In the genomic region with DNA sequence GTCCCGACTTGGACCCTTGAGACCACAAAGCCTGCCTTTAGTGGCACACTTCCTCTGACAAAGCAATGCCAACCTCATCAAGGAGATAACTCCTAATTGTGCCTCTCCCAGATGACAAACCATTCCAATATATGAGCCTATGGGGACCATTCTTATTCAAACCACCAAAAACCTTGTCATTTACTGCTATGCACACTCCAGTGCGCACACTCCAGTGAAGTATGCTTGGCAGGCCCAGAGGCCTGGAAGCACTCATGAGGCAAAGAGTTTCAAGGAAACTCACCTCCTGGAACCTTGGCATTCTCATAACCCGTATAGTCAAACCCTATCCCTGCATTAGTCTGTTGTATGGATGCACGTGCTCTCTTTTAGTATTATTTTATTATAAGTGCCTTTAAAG, we compare ENCODE assay signal across 28 mouse cellular contexts.
DNase-seq lines count a peak whose midpoint lies in the region; ATAC-seq and TF ChIP-seq lines count a peak whose summit lies in the region.
"Had no signal": no experiment of that assay in that cellular context is flagged by ENCODE, and none has a peak within 500 bp of the region (broad histone marks: within the 10 kb centered on the region; RNA-seq: fewer than 3 reads in every experiment).

No protein-coding gene starts in this region.

- H3K9me3 ChIP-seq in lung, postnatal 0 days (ENCODE audit: low read length): no peaks in the 10 kb centered on the region
- H3K9me3 ChIP-seq in ES-Bruce4 (replicated peaks; ENCODE audit: control insufficient read depth, insufficient read depth, low read length, poor library complexity, severe bottlenecking): no peaks in the 10 kb centered on the region; the same call in 1 of the 2 replicates
- H3K9me3 ChIP-seq in ES-E14 (ENCODE audit: control insufficient read depth, insufficient read depth, low read depth, low read length): no peaks in the 10 kb centered on the region
- H3K9me3 ChIP-seq: embryonic facial prominence, embryonic 13.5 days; embryonic facial prominence, embryonic 15.5 days; forebrain, embryonic 10.5 days; forebrain, embryonic 12.5 days had no signal

- TF ChIP-seq EP300 in lung, postnatal 0 days (IDR thresholded peaks at IDR 0.05): no peak
- TF ChIP-seq EP300 in ES-Bruce4 (IDR thresholded peaks at IDR 0.05; ENCODE audit: insufficient read depth, low read depth, low read length): no peak

- peak; percentile 33; the same call in 1 of the 2 replicates for ATAC-seq in lung, postnatal 0 days
- ATAC-seq: activated CD4-positive, CD25-positive, alpha-beta regulatory T cell, adult 4 months; CD4-positive, CD25-positive, alpha-beta regulatory T cell, adult 4 months; forebrain, embryonic 14.5 days; forebrain, embryonic 16.5 days; Patski had no signal

- H3K4me3 ChIP-seq in lung, postnatal 0 days (ENCODE audit: low read depth, low read length): no peak overlapping the region
- no peak overlapping the region for H3K4me3 ChIP-seq in lung, adult 2 months (replicated peaks; ENCODE audit: extremely low read depth, low read depth, low read length)
- H3K4me3 ChIP-seq in ES-Bruce4 (ENCODE audit: low read depth, low read length): no peak overlapping the region
- no peak overlapping the region for H3K4me3 ChIP-seq in ES-E14 (ENCODE audit: insufficient read depth in 1 of 2, low read depth in 1 of 2, low read length in 2 of 2, poor library complexity in 1 of 2, severe bottlenecking in 1 of 2)
- H3K4me3 ChIP-seq: embryonic facial prominence, embryonic 13.5 days; embryonic facial prominence, embryonic 15.5 days; erythroblast, embryonic 14.5 days; forebrain, embryonic 10.5 days; forebrain, embryonic 12.5 days had no signal

- no peak for DNase-seq in lung, postnatal 0 days (ENCODE audit: low spot score)
- no peak for DNase-seq in lung, adult 2 months
- no peak for DNase-seq in ES-E14 (ENCODE audit: low read depth, low spot score)
- peak; percentile 58 for DNase-seq in ZHBTc4 (ENCODE audit: low read depth, low spot score)
- DNase-seq in spleen, postnatal 14 days (ENCODE audit: low spot score in 2 of 2): no peak
- DNase-seq in thymus, postnatal 4 days: no peak
- DNase-seq: adrenal gland, adult 8-10 months; adrenal gland, postnatal 14 days; B cell, adult 2 months; cerebellum, adult 11 months; cerebellum, adult 18-20 months; cerebellum, adult 8-10 months; cerebellum, adult 9-11 months; cerebellum, postnatal 14 days; cerebellum, postnatal 36 days; embryo, embryonic 11 days had no signal

- in situ Hi-C loops in ES-E14 (cut with MboI; ENCODE audit: low sequenced_read_pairs in 2 of 2, unreplicated experiment in 2 of 2): no loop called here

- H3K27ac ChIP-seq in lung, postnatal 0 days (ENCODE audit: low read length): no peak overlapping the region
- H3K27ac ChIP-seq in ES-Bruce4 (ENCODE audit: insufficient read depth, low read length) (peak overlapping the region; percentile 12; the same call in 1 of the 2 replicates), ES-E14 (ENCODE audit: insufficient read depth, low read depth, low read length, poor library complexity, severe bottlenecking) (peak overlapping the region; percentile 49; the same call in 1 of the 2 replicates)
- H3K27ac ChIP-seq: embryonic facial prominence, embryonic 13.5 days; embryonic facial prominence, embryonic 15.5 days; forebrain, embryonic 10.5 days; forebrain, embryonic 12.5 days had no signal

- H3K4me2 ChIP-seq in lung, postnatal 0 days (replicated peaks; ENCODE audit: low read depth, low read length): no peak overlapping the region
- H3K4me2 ChIP-seq: embryonic facial prominence, embryonic 13.5 days; embryonic facial prominence, embryonic 15.5 days; forebrain, embryonic 12.5 days had no signal

- no peak overlapping the region for H3K9ac ChIP-seq in lung, postnatal 0 days (replicated peaks; ENCODE audit: low read depth)
- H3K9ac ChIP-seq in ES-Bruce4 (ENCODE audit: low read depth, poor library complexity, severe bottlenecking): no peak overlapping the region
- no peak overlapping the region for H3K9ac ChIP-seq in ES-E14 (ENCODE audit: insufficient read depth, low read depth, low read length, poor library complexity, severe bottlenecking)
- H3K9ac ChIP-seq: embryonic facial prominence, embryonic 13.5 days; embryonic facial prominence, embryonic 15.5 days; forebrain, embryonic 12.5 days had no signal

- H3K27me3 ChIP-seq in lung, postnatal 0 days (replicated peaks; ENCODE audit: insufficient read depth, low read length): no peaks in the 10 kb centered on the region
- no peaks in the 10 kb centered on the region for H3K27me3 ChIP-seq in ES-Bruce4 (ENCODE audit: control insufficient read depth, insufficient read depth, low read length, poor library complexity, severe bottlenecking)
- H3K27me3 ChIP-seq: CH12.LX; embryonic facial prominence, embryonic 13.5 days; embryonic facial prominence, embryonic 15.5 days; forebrain, embryonic 12.5 days; Patski had no signal

- TF ChIP-seq CTCF in lung, postnatal 0 days (IDR thresholded peaks at IDR 0.05): no peak
- TF ChIP-seq CTCF in lung, adult 2 months (IDR thresholded peaks at IDR 0.05; ENCODE audit: insufficient read depth, low read length): no peak
- no peak for TF ChIP-seq CTCF in ES-Bruce4 (IDR thresholded peaks at IDR 0.05; ENCODE audit: low read depth, low read length)

- 61% methylated on average over 4 of the region's 4 CpGs for WGBS in lung, postnatal 0 days
- WGBS in lung, adult 2 months: 70% methylated on average over 4 of the region's 4 CpGs

- no peaks in the 10 kb centered on the region for H3K36me3 ChIP-seq in lung, postnatal 0 days (ENCODE audit: insufficient read depth, low read length)
- no peaks in the 10 kb centered on the region for H3K36me3 ChIP-seq in ES-Bruce4 (ENCODE audit: control insufficient read depth, insufficient read depth, low read length, poor library complexity, severe bottlenecking)
- H3K36me3 ChIP-seq in ES-E14 (ENCODE audit: control insufficient read depth, insufficient read depth, low read length, poor library complexity, severe bottlenecking): no peaks in the 10 kb centered on the region
- H3K36me3 ChIP-seq: embryonic facial prominence, embryonic 13.5 days; embryonic facial prominence, embryonic 15.5 days; forebrain, embryonic 10.5 days; forebrain, embryonic 12.5 days had no signal

- no peaks in the 10 kb centered on the region for H3K4me1 ChIP-seq in lung, postnatal 0 days (ENCODE audit: insufficient read depth, low read depth, low read length)
- H3K4me1 ChIP-seq in lung, adult 2 months (ENCODE audit: control insufficient read depth, insufficient read depth, low read length): no peaks in the 10 kb centered on the region
- H3K4me1 ChIP-seq in ES-Bruce4 (ENCODE audit: control insufficient read depth, insufficient read depth, low read length): peaks cover 2% of the 10 kb centered on the region
- H3K4me1 ChIP-seq in ES-E14 (ENCODE audit: control insufficient read depth in 2 of 2, insufficient read depth in 2 of 2, low read length in 2 of 2, poor library complexity in 1 of 2): peaks cover 0 to 2% of the 10 kb centered on the region in 2 experiments; a peak in 1 of 4 replicates
- H3K4me1 ChIP-seq: embryonic facial prominence, embryonic 13.5 days; embryonic facial prominence, embryonic 15.5 days; forebrain, embryonic 10.5 days; forebrain, embryonic 12.5 days had no signal

- no peak for TF ChIP-seq POLR2A in lung, adult 2 months (IDR thresholded peaks at IDR 0.05; ENCODE audit: borderline replicate concordance, extremely low read depth, low read depth, low read length)
- TF ChIP-seq POLR2A in ES-Bruce4 (IDR thresholded peaks at IDR 0.05; ENCODE audit: insufficient read depth, low read length): no peak

TF ChIP-seq in ES-E14, 5 proteins besides CTCF, POLR2A, EP300 and RAD21:
- no peak for TF ChIP-seq ZC3H11A (IDR thresholded peaks at IDR 0.05; ENCODE audit: borderline replicate concordance, low read depth, low read length)
- no peak for TF ChIP-seq CHD2 (IDR thresholded peaks at IDR 0.05; ENCODE audit: low read depth, low read length)
- TF ChIP-seq MAFK (IDR thresholded peaks at IDR 0.05; ENCODE audit: insufficient read depth, low read depth, low read length): no peak
- no peak for TF ChIP-seq ZNF384 (IDR thresholded peaks at IDR 0.05; ENCODE audit: low read depth, low read length)
- no peak for TF ChIP-seq HCFC1 (IDR thresholded peaks at IDR 0.05; ENCODE audit: borderline replicate concordance, insufficient read depth, low read length)
TF ChIP-seq in ES-E14: peak in this region for 0.
